Mouse (Mus musculus) left cerebral cortex, postnatal 14 days (tissue): Measurements from ENCODE around the gene Actg1. TPM values are rescaled to one million over a fixed set of nuclear protein-coding genes. Genes with fewer than 3 reads are reported as not detected.

Experiments
- DNase-seq, 2 experiments: peaks; one replicate each; pipeline ENCODE4 v3.0.0; 2021 to 2022; ENCODE audit warnings: low spot score in 2 of 2, mixed read lengths in 1 of 2
- intact Hi-C: fragments of 180-260 bp; cut with DNase I; formaldehyde crosslinking; loops from one replicate; pipeline ENCODE4 v1.15.1; 2025
- microRNA-seq, 2 experiments: library from miRNA; unstranded; fragments of <30 nt; microRNA quantifications; one replicate each; pipeline ENCODE4 v1.2.0; 2022
- total RNA-seq, 2 experiments: library from RNA; stranded (reverse); gene quantifications; 2 replicates each; pipeline ENCODE4 v1.2.3; 2021

Gene Actg1
- total RNA-seq, 2 experiments from 2014 or later = 1,748 to 1,778 TPM

DNA sequence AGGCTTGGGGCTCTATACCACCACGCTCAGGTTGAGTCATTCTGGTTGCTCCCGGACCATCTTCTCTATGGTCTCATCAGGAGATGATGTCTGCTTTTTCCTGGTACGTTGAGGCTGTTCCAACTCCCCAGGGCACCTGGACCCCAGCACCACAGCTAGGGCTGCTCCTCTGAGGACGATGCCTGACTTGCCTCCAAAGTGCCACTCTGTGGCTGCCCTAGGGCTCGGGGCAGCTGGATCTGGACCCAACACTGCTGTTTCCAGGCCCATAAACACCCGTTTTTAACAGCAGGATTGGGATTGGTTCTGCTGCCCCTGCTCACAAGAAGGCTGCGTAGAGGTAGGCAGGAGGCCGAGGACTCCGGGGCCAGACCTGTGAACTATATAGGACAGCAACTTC is 45.2 kb downstream of the Actg1 start:
- intact Hi-C loops = no loop called here
- no peak for DNase-seq

DNA sequence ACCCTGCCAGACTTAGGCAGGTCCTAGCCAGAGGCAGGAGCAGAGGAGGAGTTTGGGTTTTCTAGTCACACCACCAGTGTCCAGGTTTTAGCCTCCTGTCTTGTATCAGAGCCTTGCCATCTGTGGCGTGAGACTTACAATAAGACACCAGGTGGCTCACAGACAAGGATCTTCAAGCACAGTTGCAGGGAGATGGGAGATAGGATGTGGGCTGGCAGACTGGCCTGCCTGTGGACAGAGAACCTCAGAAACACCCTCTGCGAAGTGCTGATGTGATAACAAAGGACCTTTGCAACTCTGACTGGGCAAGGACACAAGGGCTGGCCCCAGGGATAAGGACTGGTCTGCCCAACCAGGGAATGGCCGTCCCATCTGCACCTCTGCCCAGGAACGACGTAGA is 48.9 kb downstream of the Actg1 start:
- intact Hi-C loops = no loop called here
- DNase-seq = no peak

DNA sequence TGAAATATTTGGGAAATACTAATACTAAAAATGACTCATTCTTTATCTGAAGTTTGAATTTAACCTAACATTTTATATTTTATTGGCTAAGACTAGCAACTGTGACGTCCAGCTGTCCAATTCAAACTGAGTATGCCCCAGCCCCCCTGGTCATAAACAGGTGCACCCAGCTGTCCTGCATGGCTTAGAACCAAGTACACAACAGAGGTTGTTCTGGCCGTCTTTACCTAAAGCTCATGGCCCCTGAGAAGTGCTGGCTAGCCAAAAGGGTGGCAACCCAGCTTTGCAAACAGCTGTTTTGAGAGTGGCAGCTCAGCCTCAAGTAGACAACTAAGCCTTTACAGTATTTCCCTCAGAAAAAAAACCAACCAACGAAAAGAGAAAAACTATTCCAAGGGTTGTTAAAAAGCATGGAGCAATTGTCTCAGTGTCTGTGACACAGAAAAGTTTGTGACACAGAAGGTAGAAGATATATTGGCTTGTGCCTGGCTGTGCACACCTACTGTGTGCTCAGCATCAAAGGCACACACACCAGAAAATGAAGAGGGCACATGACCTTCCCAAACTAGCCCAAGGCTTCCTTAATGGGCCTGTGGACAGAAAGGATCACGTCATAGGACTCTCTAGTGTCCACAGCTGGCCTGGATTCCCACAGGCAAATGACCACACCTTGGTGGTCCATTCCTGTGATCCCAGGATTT is 49.8 kb downstream of the Actg1 start:
- DNase-seq = no peak
- intact Hi-C loops = no loop called here

DNA sequence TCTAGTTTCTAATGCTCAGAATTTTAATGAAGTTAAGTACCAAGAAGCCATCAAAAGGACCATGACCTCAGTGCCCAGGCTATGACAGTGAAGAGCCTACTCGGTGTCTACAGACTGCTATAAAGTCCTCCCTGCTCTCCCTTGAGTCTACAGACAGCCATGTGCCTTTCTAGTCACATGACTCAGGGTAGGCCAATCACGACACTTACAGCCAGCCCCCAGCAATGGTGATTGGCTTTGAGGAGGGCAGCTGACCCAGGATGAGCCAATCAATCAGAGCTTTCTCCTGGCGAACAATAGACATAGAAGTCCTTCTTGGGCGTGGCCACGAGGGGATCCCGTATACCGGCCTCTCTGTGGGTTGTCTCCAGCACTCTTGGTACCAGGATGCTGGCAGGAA is 50.6 kb downstream of the Actg1 start:
- intact Hi-C loops = no loop called here
- DNase-seq = no peak

DNA sequence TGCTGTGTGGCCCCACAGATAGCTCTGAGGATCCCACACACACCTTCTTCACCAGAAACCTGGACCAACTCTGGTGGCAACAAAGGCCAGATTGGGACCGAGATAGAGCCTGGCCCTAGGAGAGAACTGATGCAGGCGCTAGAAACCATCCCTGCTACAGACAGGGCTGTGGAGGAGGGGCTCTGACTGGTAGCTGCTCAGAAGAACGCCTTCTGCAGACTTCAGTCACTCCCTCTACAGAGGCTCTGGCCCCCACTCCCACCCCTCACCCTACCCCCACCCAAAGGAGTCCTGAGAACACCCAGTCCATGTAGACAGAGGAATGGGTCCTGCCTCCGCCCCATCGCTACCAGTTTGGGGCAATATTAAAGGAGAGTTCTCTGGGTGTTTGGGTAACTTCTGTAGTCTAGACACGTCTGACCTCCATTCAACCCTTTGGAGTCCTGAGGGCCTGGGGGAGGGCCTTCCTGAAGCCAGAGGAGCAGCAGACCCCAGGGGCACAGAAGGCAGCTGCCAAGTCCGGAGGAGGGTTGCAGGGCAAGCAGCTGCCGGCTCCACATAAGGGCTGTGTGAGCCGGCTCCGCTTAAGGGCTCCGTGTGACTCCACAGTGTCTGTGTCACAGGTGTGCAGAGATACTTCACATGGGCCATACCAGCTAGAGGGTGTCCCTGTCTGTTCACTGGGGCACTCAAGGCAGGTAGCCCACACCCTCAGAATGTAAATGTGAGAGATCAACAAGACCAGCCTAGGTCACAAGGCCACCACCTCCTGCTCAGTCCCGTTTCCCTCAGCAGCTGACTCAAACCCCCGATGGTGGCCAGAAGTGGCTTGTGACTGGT is 51.8 kb downstream of the Actg1 start:
- intact Hi-C loops = no loop called here
- no peak for DNase-seq

Small RNAs within 50 kb of the gene (microRNA-seq; reads per million reads assigned to microRNA genes)
- gene Gm23419 (0 reads per million in 2 experiments), gene Mir6935 (2.6 to 2.7 reads per million in 2 experiments)

Other genes with a start within 250 kb of the Actg1 start
- gene Tepsin, start 249.8 kb downstream of the Actg1 start, total RNA-seq = 10 to 100 TPM; 18.4 to 18.7 TPM
- 10 to 100 TPM; 35.3 to 39.1 TPM for gene Ndufaf8, start 249.6 kb downstream of the Actg1 start, total RNA-seq
- gene Slc38a10, start 197.2 kb downstream of the Actg1 start, total RNA-seq = 10 to 100 TPM; 94.9 to 95.2 TPM
- 10 to 100 TPM; 16.4 to 17.6 TPM for gene Bahcc1, start 115.6 kb downstream of the Actg1 start, total RNA-seq
- gene Fscn2, start 13.0 kb upstream of the Actg1 start, total RNA-seq = under 1 TPM in 1 of 2 experiments, not detected in 1; 0.80 TPM
- 10 to 100 TPM; 30.4 to 35.9 TPM for gene Faap100, start 30.2 kb upstream of the Actg1 start, total RNA-seq
- 10 to 100 TPM; 67.8 to 71.3 TPM for gene Nploc4, start 89.2 kb upstream of the Actg1 start, total RNA-seq
- 1 to 10 TPM in 1 of 2 experiments, not detected in 1; 3.6 TPM for gene Tspan10, start 94.1 kb upstream of the Actg1 start, total RNA-seq
- gene Pde6g, start 105.0 kb upstream of the Actg1 start, total RNA-seq = under 1 TPM; 0.40 TPM
- gene Oxld1, start 109.5 kb upstream of the Actg1 start, total RNA-seq = 10 to 100 TPM; 13.0 to 14.7 TPM
- gene Ccdc137, start 109.6 kb upstream of the Actg1 start, total RNA-seq = 10 to 100 TPM; 23.1 TPM
- 10 to 100 TPM; 59.5 to 60.1 TPM for gene Arl16, start 119.1 kb upstream of the Actg1 start, total RNA-seq
- 10 to 100 TPM; 74.6 to 78.2 TPM for gene Mrpl12, start 136.1 kb upstream of the Actg1 start, total RNA-seq
- gene Slc25a10, start 143.3 kb upstream of the Actg1 start, total RNA-seq = 10 to 100 TPM; 19.2 to 22.3 TPM
- under 1 TPM; 0.17 to 0.18 TPM for gene Gcgr, start 182.2 kb upstream of the Actg1 start, total RNA-seq
- 100 to 1,000 TPM in 1 of 2 experiments, 10 to 100 TPM in 1; 95.9 to 101 TPM for gene Mcrip1, start 201.2 kb upstream of the Actg1 start, total RNA-seq
- not detected for gene Ppp1r27, start 202.6 kb upstream of the Actg1 start, total RNA-seq
- 100 to 1,000 TPM; 125 to 127 TPM for gene P4hb, start 224.7 kb upstream of the Actg1 start, total RNA-seq
- 100 to 1,000 TPM; 397 to 401 TPM for gene Arhgdia, start 233.1 kb upstream of the Actg1 start, total RNA-seq
- 10 to 100 TPM; 65.4 to 72.9 TPM for gene Alyref, start 249.8 kb upstream of the Actg1 start, total RNA-seq
- 100 to 1,000 TPM in 1 of 2 experiments, 10 to 100 TPM in 1; 99.6 to 100 TPM for gene Anapc11, start 249.9 kb upstream of the Actg1 start, total RNA-seq